Mouse (Mus musculus): ENCODE results near the gene Il23a.

DNA sequence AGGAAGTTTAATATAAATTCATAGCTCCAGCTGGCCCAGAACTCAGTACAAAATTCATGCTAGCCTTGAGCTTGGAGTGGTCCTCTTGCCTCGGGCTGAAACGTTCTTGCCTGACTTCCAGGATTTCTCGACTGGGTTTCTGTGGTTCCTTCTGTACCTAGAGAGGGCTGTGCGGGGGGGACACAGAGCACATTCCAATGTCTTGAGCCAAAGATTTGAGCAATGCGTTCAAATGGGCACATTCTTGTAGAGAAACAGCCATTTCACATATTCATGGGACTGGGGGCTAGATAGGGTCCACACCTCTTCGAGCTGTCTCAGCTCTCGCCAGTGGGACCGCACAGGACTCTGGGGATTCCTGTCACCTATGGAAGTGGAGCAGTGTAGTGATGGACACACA lies 42.6 kb downstream of the Il23a start:
- no peak for TF ChIP-seq CTCF (IDR thresholded peaks at IDR 0.05; ENCODE audit: insufficient read depth, low read length)
- no peak for TF ChIP-seq POLR2A (IDR thresholded peaks at IDR 0.05; ENCODE audit: borderline replicate concordance, extremely low read depth, low read depth, low read length)

All from lung, adult 2 months (tissue).